Mouse (Mus musculus) regulatory T cell (primary cell): Measurements from ENCODE around the gene Hdac8.

Source experiments
- in situ Hi-C: fragments of 300-600 bp; cut with MboI, MseI; formaldehyde crosslinking; loops from one replicate; pipeline ENCODE4 v1.15.1; 2025; ENCODE audit warnings: high pct_unique_total_duplicates

Gene Hdac8

DNA sequence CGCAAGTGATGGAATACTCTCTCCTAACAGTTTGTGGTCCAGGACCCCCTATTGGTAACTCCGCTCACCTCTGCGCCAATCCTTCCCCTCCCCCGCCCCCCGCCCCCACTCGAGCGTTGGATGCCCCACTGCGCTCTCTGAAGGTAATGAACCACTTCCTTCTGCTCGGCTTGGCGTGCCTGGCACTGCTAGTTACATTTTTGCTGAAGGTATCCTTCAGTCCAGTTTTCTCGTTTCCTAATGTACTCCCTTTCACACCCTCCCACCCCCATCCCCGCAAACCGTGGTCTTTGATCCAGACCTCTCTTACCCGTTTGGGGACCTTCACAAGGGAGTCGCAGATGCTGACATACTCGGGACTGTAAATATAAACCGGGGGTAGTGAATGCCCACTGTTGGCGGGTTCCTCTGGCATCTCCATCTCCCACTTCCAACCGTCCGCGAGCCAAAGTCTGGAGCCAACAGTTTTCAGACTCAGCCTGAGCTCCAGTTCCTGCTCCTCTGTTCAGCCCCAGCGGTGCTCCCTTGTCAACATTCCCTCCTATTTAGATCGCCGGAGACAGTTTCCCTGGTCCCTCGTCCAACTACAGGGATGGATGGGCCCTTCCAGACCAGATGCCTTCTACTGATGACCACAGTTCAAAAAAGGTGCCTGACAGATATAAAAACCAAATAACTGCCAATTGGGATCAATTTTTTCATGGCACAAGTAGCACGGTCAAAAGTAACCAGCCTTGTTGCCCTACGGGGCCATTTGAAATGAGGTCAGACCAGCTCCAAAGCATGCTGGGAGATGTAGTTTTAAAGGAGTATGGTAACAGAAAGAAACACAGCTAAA is at the start of gene Hdac8:
Gene Hdac8 (minus strand): TSS at position 716 of the 838 bp plus-strand sequence.
- in situ Hi-C loops: loop anchor here (10.0 kb wide), 1 partner anchor 1900 kb away; the partner anchor contains the start of gene Arr3

DNA sequence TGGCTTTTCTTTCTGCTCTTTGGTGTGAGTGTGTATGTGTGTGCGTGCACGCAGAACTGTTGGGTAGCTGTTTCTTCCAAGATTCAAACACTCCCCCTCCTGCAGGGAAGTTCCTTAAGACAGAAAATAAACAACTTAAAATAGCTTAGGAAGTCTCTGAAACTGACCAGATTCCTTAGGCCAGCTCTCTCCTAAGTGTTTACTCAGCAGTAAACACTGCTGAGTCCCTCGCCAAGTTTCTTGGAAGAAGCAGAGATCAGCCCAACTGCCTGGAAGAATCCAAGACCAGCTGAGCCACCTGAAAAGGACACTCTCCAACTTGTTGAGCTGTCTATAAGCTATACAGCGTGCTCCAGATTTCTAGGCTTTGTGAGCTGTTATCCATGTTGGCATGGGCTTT is 4.0 kb upstream of the Hdac8 start:
- in situ Hi-C loops: loop anchor here (10.0 kb wide), 1 partner anchor 1904 kb away; the partner anchor contains the start of gene Arr3

DNA sequence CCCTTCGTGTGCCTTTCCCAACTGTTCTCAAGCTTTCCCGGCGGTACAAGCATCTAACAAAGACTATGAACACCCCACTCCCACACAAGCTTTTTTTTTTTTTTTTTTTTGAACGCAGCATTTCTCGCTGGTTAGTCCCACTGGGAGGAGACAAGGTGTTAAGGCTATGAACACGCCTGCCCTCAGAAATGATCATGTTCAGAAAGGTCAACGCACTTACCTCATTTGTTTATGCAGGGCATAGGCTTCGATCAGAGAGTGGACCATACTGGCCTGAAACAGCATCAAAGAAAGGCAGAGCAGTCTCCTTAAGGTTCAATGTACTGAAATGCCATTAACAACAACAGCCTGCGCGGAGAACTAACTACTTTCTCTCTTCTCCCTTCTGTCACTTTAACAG is 980 bp downstream of the Hdac8 start:
- in situ Hi-C loops: loop anchor here (10.0 kb wide), 1 partner anchor 1899 kb away; the partner anchor contains the start of gene Arr3

DNA sequence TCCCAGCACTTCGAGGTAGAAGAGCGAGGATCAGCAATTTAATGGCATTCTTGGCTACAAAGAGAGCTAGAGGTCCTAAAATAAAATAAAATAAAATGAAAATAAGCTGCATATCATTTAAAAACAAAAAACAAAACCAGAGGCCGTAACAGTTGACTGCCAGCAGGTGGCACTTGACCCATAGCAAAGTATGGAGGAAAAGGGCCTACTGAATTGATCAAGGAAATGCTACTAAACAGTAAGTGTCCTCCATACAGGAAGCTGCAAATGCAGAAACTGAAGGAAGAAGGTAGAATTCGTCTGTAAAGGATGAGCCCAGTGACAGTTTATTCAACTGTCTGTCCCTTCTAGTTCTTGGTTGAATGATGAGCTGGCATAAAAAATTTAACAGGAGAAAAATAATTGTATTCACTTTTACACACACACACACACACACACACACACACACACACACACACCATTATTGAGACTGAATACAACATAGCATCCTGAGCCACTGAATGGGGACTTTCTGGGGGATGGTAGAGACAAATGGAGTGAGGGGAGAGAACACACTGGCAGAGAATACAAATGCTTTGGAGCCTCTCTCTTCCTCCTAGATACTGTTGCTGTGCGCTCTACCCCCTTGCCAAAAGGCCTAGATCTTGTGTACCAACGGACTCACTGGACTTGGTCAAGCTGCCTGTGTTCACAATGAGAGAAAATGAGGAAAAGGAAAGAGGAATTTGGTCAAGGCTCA is 11.0 kb downstream of the Hdac8 start:
- in situ Hi-C loops: no loop called here

DNA sequence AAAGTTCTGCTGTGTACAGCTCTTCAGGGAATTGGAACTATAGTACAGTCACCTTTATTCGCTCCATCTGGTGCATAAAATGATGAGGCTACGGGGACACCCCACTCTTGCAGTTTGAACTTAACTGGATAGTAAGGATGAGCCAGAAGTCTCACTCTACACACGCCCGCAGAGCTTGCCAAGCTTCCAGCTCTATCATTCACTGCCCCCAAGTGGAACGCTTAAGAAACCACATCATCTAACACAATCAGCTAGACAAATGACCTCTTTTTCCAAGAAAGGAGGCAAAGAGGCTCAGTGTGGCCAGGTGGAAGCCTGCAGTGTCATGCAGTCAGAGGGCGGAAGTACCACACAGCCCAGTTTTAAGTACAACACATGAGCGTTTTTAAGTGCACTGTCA is 19.6 kb downstream of the Hdac8 start:
- in situ Hi-C loops: no loop called here

DNA sequence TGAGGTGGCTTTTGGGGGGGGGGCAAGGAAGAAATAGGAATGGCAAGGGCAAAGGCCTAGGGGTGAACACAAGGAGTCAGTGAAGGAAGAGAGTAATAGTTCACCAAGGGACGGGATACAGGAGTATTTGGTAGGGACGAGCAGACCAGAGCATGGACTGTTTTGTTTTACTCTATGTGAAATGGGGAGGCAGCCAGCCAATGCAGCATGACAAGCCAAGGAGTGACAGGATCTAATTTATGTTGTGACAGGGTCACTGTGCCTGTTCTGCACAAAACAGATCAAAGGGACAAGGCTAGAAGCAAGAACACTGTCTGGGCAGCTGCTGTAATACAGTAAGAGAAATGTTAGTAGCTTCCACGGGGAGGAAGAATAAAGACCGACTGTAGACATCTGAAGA is 25.5 kb downstream of the Hdac8 start:
- in situ Hi-C loops: loop anchor here (5.0 kb wide), 1 partner anchor 262 kb away; no protein-coding TSS in a partner anchor

DNA sequence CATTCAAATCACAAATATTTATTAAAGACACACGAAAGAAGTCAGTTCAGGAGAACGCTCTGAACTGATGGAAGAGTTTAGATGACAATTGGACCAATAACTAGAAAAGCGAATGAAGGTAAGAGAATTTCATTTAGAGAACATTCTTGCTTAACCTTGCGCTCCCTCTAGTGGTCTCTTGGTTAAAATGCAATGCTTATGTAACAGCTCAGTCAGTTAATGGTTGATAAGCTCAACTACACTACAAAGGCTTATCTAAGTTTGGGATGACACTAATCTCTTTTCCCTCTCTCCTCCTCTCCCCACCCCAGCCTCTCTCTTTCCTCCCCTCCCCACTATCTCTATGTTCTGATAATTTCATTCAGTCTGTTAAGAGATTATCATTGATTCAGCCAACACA is 26.2 kb downstream of the Hdac8 start:
- in situ Hi-C loops: loop anchor here (5.0 kb wide), 1 partner anchor 262 kb away; no protein-coding TSS in a partner anchor

DNA sequence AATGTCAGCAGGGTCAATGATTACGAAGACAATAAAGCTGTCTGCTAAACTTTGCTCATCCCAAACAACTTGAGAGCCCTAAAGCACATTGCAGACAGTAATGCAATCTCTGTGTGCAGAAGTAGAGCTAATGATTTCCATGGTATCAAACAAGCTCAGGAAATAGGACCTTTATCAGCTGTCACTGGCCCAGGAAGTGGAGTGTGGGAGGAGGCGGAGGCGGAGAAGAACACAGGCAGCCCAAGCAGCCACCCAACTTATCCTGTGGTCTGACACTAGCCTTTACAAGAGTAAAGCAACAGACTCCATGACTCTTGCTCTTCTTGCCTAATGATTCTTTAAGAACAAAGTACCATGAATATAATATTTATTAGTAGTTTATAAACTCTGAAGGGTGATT is 26.7 kb downstream of the Hdac8 start:
- in situ Hi-C loops: loop anchor here (5.0 kb wide), 1 partner anchor 261 kb away; no protein-coding TSS in a partner anchor

DNA sequence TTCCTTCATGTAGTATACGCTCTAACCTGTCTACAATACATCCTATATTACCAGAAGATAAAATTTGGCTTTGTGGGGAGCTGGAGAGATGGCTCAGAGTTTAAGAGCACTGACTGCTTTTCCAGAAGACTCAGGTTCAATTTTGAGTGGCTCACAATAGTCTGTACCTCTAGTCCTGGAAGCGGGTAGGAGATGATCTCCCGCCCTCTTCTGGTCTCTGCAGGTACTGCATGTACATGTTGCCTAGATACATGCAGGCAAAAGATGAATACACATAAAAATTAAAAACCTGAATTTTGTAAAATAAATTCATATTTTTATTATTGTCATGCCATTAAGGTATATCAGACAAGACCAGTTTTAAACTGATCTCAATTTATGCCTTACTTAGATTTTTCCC is 28.4 kb downstream of the Hdac8 start:
- in situ Hi-C loops: loop anchor here (5.0 kb wide), 1 partner anchor 259 kb away; no protein-coding TSS in a partner anchor

DNA sequence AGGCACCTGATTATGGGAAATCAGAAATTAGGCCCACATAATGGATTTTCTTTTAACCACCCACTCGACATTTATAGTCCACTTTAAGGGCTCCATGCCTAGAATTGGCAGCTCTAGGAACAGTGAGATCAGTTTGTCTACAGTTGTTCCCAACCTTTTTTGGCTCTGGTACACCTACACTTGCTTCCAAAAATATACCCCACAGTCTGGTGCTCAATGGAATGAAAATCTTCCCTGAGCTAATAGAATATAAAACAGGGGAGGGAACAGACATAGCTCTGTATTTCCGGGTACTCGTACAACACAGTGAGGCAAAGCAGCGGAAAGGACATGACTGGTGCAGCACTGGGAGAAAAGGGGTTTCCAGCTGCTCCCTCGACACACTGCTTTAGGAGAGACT is 29.6 kb downstream of the Hdac8 start:
- in situ Hi-C loops: loop anchor here (5.0 kb wide), 1 partner anchor 258 kb away; no protein-coding TSS in a partner anchor

DNA sequence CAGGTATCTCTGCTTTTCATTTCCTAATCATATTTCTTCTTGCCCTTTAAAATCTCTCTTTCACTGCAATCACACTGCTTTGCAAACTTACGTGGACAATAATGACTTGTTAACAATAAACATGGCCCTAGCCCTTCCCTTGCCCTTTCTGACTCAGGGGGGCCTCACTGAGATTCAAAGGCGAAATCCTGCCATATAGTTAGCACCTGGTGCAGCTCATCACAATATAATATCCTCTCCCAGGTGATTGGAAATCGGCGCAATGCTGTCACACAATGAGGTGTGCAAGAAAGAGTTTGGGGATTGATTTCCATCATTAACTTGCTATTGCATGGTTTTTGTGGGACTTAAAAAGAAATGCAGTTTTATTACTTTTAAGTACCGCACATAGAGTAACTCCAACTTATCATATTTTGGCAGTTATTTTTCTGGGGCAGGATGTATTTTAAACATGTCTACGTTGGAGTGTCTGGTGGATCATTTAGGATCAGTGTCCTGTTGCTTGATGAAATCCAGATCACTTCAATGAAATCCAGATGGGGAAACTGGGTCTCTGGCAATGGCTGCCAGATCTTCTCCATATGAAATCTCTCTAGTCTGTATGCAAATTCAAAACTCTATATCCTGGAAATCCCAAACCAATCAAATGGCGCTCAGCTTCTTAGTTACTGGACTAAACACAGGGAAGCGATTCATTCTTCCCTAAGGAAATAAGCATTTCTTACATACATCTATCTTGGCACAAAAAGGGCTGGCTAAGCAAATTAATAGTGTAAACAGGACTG is 86.6 kb downstream of the Hdac8 start:
- in situ Hi-C loops: no loop called here

DNA sequence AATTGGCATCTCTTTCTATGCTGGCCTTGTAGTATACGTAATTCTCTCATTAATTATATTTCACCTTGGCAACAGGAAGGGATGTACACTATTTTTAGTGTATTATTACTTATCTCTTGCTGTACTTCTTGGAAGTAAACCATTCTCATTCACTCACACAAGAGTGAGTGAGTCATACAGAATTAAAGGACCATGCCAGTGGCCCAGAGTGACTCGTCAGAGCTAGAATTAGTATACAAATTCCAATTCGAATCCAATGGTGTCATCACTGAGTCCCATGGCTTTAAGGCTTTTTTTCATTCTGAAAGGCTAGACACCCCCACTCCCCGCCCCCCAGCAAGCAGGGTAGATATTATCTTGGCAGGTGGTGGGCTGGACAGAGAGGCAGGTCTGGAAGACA is 88.2 kb downstream of the Hdac8 start:
- in situ Hi-C loops: no loop called here

DNA sequence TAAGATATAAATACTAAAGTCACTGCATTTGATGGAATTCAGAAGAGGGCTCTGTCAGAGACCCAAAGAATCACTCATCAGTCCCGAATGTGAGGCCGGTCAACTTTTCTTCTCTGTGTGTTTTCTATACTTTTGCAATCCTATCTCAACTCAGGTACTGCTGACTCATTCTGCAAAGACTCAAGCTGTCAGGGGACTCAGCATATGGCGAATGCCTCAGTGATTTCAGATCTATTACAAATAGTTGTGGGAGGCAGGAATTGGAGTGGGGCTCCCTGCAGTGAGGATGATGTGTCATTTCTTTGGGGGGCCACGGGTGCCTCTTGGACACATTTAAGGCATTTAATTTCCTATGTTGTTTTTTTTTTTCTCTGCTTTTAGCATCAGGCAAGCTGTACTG is 88.8 kb downstream of the Hdac8 start:
- in situ Hi-C loops: no loop called here

DNA sequence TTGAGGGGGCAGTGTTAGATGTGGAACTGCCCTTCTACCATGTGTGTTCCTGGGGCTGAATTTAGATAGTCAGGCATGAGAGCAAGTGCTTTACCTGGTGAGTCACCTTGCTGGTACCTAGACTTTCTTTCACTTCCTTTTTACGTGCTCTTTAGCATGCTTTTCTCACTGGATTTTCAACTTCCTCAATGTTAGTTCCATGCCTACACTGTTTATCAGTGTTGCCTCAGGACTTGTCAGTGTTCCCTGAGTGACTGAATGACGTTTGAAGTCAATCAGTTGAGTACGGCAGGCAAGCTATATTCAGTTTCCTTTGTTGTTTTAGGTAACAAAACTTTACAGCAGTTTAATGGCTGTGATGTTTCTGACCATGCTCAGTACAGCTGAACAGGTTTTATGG is 120.4 kb downstream of the Hdac8 start:
- in situ Hi-C loops: no loop called here

DNA sequence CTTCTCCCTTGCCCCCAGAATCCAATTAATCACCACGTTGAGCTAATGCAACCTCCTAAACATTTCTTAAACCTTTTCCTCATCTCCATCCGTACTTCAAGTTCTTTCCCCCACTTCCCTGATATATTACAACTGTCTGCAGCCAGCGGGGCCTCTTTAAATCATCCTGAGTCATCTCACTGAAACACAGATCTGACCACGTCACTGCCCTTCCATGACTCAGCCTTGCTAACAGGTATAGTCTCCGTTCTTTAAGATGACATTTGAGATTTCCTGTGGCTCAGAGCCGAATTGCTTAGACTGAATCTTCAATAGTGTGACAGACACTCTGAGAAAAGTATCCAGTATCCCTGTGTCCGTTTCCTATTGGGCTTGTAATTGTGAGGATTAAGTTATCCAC is 122.0 kb downstream of the Hdac8 start:
- in situ Hi-C loops: no loop called here

DNA sequence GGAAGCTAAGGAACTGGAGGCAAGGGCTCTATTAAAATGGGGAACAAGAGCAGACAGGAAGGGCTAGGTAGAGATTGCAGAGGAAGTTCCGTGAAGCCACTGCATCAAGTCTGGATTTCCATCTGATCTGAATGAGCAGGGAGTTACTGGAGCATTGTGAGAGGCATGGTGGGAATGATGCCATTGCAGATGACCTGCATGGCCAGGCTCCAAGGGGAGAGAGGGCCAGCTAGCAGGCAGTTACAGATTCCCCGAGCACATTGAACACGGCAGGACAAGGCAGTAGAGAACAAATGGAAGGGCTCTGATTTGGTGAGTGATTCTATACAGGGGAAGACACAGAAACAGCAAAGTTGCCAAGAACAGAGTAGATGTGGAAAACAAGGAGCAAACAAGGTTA is 138.6 kb downstream of the Hdac8 start:
- in situ Hi-C loops: no loop called here

DNA sequence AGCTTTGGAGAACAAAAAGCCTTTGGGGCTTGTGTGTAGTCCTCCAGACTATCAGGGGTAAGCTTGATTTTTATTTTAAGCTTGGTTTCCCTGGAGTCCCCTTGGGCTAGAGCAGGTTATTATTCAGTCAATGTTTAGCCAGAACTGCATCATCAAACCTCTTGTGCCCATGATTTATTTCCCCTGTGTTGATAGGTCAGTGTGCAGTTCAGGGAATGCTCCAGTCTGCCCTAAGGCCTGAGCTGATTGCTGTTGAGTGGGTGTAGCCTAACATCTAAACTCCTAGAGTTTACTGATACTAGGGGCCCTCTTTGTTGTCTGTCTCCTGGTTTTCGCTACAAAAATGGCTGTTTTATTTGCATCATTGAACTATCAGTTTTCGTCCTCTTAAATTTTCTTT is 142.9 kb downstream of the Hdac8 start:
- in situ Hi-C loops: no loop called here

DNA sequence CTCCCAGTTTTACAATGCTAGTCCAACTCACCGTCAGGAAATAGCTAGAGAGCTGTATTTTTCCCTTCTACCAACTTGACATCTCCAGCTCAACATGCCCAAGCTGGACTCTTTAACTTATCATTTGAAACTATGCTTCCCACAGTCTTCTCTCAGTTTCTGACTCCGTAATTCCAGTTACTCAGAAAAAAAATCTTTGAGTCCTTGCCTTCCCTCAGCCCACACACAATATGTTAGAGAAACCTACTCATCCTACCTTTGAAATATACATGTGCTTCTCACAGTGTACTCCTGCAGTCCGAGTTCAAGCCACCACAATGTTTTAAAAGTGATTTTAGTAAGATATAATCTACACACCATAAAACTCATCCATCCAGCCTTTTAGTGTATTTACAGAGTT is 151.7 kb downstream of the Hdac8 start:
- in situ Hi-C loops: no loop called here

DNA sequence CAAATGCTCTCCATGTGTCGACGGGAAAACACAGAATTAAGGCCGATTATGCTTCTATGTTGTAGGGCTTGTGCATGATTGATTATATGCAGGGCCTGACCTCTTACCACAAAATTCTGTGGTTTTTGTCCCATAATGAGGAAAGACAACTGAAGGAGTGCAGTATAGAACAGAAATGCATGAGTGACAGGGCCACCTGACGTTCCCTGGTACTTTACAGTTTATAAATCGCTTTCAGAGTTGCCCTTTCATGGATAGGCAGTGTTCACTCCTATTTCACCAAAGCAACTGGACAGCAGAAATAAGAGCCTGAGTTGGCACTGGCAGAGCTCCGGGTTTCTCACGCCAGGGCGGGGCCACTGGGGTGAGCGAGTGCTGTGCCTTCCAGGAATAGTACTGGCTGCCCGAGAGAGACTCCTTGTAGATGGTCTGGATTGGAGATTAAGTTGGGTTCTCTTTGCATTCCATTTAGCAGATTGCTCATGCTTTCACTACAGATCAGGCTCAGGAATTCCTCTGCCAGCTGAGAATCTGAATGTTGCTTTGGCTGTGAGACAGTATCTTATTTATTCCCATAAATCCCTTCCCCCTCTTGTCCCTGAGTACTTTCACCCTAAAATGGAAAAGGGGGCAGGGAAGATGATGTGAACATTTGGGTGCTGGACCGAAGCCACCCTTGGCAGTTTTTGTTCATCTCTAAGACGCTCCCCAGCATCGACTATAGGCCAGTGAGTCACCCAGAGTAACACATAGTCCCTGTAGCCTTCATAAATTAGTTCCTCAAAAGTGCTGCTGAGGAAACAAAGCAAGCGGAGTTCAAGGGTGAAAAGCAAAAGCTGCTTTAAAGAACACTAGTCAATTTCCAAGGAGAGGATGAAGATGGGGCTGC is 155.1 kb downstream of the Hdac8 start:
- in situ Hi-C loops: no loop called here

DNA sequence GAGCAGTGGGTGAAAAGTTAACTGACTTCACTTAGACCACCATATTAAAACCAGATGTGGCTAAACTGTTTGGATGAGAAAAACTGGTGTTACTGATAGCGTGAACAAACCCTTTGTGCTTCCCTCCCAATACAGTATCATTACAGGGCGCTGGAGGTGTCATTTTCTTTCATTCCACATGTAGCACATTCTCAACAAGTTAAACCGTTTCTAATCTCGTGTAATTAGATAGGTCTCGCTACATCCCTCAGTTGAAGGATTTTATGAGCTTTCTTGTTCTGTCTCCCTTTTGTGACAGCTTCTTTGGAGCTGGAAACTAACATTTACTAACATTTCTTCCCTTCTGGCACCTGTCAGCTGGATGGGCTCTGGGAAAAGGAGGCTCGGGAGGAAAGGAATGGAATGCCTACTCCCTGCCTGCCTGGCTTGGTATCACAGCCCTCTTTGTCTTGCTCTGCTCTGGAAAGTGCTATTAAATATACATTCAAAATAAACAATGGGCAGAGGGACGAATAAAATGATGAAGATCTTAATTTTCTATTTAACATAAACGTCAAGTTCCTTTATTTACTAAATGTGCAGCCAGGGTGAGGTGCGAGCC is 156.2 kb downstream of the Hdac8 start:
- in situ Hi-C loops: no loop called here
